Mouse (Mus musculus) ES-E14 (cell line): ENCODE measurements around the gene Gm20458. TPM values are rescaled to one million over a fixed set of nuclear protein-coding genes. Genes with fewer than 3 reads are reported as not detected.

Experiments used
- DNase-seq: peaks from one replicate; pipeline ENCODE4 v3.0.0-alpha.2; 2013; ENCODE audit warnings: low read depth, low spot score
- H3K27ac ChIP-seq: 2 replicates; pipeline ENCODE4 v1.5.1; 2012; ENCODE audit warnings: low read depth, mild to moderate bottlenecking, low read length, moderate library complexity, mixed read lengths; ENCODE audit not compliant: poor library complexity, insufficient read depth, severe bottlenecking
- H3K36me3 ChIP-seq: 2 replicates; pipeline ENCODE4 v1.6.1; 2012; ENCODE audit warnings: mild to moderate bottlenecking, low read length, moderate library complexity, mixed read lengths; ENCODE audit not compliant: control insufficient read depth, poor library complexity, insufficient read depth, severe bottlenecking
- H3K4me1 ChIP-seq, 2 experiments: fragments of 150-350 bp in 1 of 2; sonication (generic) in 1 of 2; 2 replicates each; pipeline ENCODE4 v1.6.1; 2012; ENCODE audit warnings: low read length in 2 of 2, mild to moderate bottlenecking in 1 of 2, mixed read lengths in 1 of 2; ENCODE audit not compliant: control insufficient read depth in 2 of 2, insufficient read depth in 2 of 2, poor library complexity in 1 of 2
- H3K4me3 ChIP-seq, 2 experiments: fragments of 150-350 bp in 1 of 2; sonication (generic) in 1 of 2; 2 replicates each; pipeline ENCODE4 v1.5.1; 2012; ENCODE audit warnings: low read length in 2 of 2, low read depth in 1 of 2, mild to moderate bottlenecking in 1 of 2, mixed read lengths in 1 of 2; ENCODE audit not compliant: insufficient read depth in 1 of 2, poor library complexity in 1 of 2, severe bottlenecking in 1 of 2
- H3K9ac ChIP-seq: 2 replicates; pipeline ENCODE4 v1.6.1; 2012; ENCODE audit warnings: low read depth, mild to moderate bottlenecking, low read length, mixed read lengths; ENCODE audit not compliant: poor library complexity, insufficient read depth, severe bottlenecking
- H3K9me3 ChIP-seq: fragments of 150-350 bp; sonication (generic); 2 replicates; pipeline ENCODE4 v1.6.1; 2012; ENCODE audit warnings: low read depth, mild to moderate bottlenecking, low read length; ENCODE audit not compliant: control insufficient read depth, insufficient read depth
- CHD2 ChIP-seq: IDR thresholded peaks from 2 replicates; pipeline ENCODE4 v1.6.1; 2014; ENCODE audit warnings: mild to moderate bottlenecking, low read depth, low read length, inconsistent platforms
- HCFC1 ChIP-seq: IDR thresholded peaks from 2 replicates; pipeline ENCODE4 v1.6.1; 2012; ENCODE audit warnings: low read length, inconsistent platforms, borderline replicate concordance; ENCODE audit not compliant: insufficient read depth
- MAFK ChIP-seq: IDR thresholded peaks from 2 replicates; pipeline ENCODE4 v1.6.1; 2014; ENCODE audit warnings: mild to moderate bottlenecking, low read depth, low read length, inconsistent platforms; ENCODE audit not compliant: insufficient read depth
- ZC3H11A ChIP-seq: IDR thresholded peaks from 2 replicates; pipeline ENCODE4 v1.6.1; 2012; ENCODE audit warnings: low read depth, mild to moderate bottlenecking, inconsistent platforms, low read length, borderline replicate concordance
- ZNF384 ChIP-seq: IDR thresholded peaks from 2 replicates; pipeline ENCODE4 v1.6.1; 2012; ENCODE audit warnings: low read depth, low read length, inconsistent platforms
- in situ Hi-C, 2 experiments: fragments of 600-800 bp; cut with MboI; formaldehyde crosslinking; loops; one replicate each; pipeline ENCODE4 v1.15.1; 2025; ENCODE audit warnings: low sequenced_read_pairs in 2 of 2, inconsistent platforms in 1 of 2; ENCODE audit not compliant: unreplicated experiment in 2 of 2
- total RNA-seq: library from RNA; depleted of rRNA; stranded (reverse); fragments of 300-350 nt; gene quantifications from 2 replicates; pipeline ENCODE4 v1.2.3, GENCODE M21; 2012

Gene Gm20458
- total RNA-seq, 1 experiment: not detected

GRCm38 (mm10) chr2:164456864-164457300, 3.9 kb upstream of the Gm20458 start, which contains the start of gene Sys1:
Sys1 (plus strand) TSS chr2:164456964.
- in situ Hi-C loops: no loop called here
- no peaks in the 10 kb centered on the region for H3K36me3 ChIP-seq
- H3K27ac ChIP-seq: no peak within 1 kb of the TSS
- TF ChIP-seq HCFC1: no peak
- TF ChIP-seq ZNF384: no peak
- no peak for TF ChIP-seq ZC3H11A
- TF ChIP-seq CHD2: no peak
- DNase-seq: no peak
- H3K9ac ChIP-seq: peak within 1 kb of the TSS; percentile 46
- peaks cover 10 to 36% of the 10 kb centered on the region in 2 experiments for H3K4me1 ChIP-seq
- no peaks in the 10 kb centered on the region for H3K9me3 ChIP-seq
- peak within 1 kb of the TSS; percentile 46 to 51; a peak in 2 of 4 replicates for H3K4me3 ChIP-seq

GRCm38 (mm10) chr2:164457942-164458341, 2.8 kb upstream of the Gm20458 start:
- DNase-seq: no peak
- in situ Hi-C loops: no loop called here
- no peak for TF ChIP-seq HCFC1

GRCm38 (mm10) chr2:164458535-164458934, 2.2 kb upstream of the Gm20458 start:
- in situ Hi-C loops: no loop called here
- TF ChIP-seq HCFC1: no peak
- TF ChIP-seq ZC3H11A: no peak
- TF ChIP-seq CHD2: no peak
- no peak for TF ChIP-seq MAFK
- TF ChIP-seq ZNF384: no peak
- no peaks in the 10 kb centered on the region; the same call in 1 of the 2 replicates for H3K36me3 ChIP-seq

More at GRCm38 (mm10) chr2:164457942-164458341, 2.8 kb upstream of the Gm20458 start:
- no peaks in the 10 kb centered on the region for H3K36me3 ChIP-seq
- peaks cover 10 to 29% of the 10 kb centered on the region in 2 experiments; a peak in 3 of 4 replicates for H3K4me1 ChIP-seq
- peak overlapping the region; percentile 26; the same call in 1 of the 2 replicates for H3K9ac ChIP-seq
- no peak overlapping the region for H3K4me3 ChIP-seq
- no peak overlapping the region for H3K27ac ChIP-seq
- H3K9me3 ChIP-seq: no peaks in the 10 kb centered on the region

GRCm38 (mm10) chr2:164465161-164465560, 4.4 kb downstream of the Gm20458 start:
- Histone ChIP-seq H3K27ac (no peak overlapping the region), H3K9me3 (no peaks in the 10 kb centered on the region), H3K4me3 (no peak overlapping the region), H3K9ac (no peak overlapping the region), H3K4me1 (peaks cover 0 to 3% of the 10 kb centered on the region in 2 experiments; a peak in 1 of 4 replicates), H3K36me3 (peaks cover 7% of the 10 kb centered on the region)
- no peak for DNase-seq
- in situ Hi-C loops: no loop called here
- TF ChIP-seq ZNF384 (no peak), ZC3H11A (no peak), MAFK (no peak), HCFC1 (no peak), CHD2 (no peak)

More at GRCm38 (mm10) chr2:164458535-164458934, 2.2 kb upstream of the Gm20458 start:
- H3K4me3 ChIP-seq: no peak overlapping the region
- H3K9ac ChIP-seq: no peak overlapping the region
- no peak overlapping the region for H3K27ac ChIP-seq
- peaks cover 8 to 24% of the 10 kb centered on the region in 2 experiments; a peak in 3 of 4 replicates for H3K4me1 ChIP-seq
- DNase-seq: no peak
- no peaks in the 10 kb centered on the region for H3K9me3 ChIP-seq

- in situ Hi-C loops: no loop called here
- TF ChIP-seq ZNF384 (no peak), MAFK (no peak), CHD2 (no peak), HCFC1 (no peak), ZC3H11A (no peak)
- Histone ChIP-seq H3K4me1 (peaks cover 0 to 5% of the 10 kb centered on the region in 2 experiments; a peak in 1 of 4 replicates), H3K9ac (no peak overlapping the region), H3K9me3 (no peaks in the 10 kb centered on the region), H3K4me3 (no peak overlapping the region), H3K27ac (no peak overlapping the region), H3K36me3 (peaks cover 7% of the 10 kb centered on the region)
- no peak for DNase-seq
Observed at GRCm38 (mm10) chr2:164466787-164467186, 6.0 kb downstream of the Gm20458 start.
